ENCODE assay signal across 14 mouse cellular contexts in genomic region chr4:139822214-139823137, GRCm38 (mm10). TPM values are rescaled to one million over a fixed set of nuclear protein-coding genes. Genes with fewer than 3 reads are reported as not detected.
A peak's percentile ranks its signal among the peaks of the same experiment; 100 is the strongest.
DNase-seq lines count a peak whose midpoint lies in the region; ATAC-seq and TF ChIP-seq lines count a peak whose summit lies in the region.
"Had no signal": no experiment of that assay in that cellular context is flagged by ENCODE, and none has a peak within 500 bp of the region (broad histone marks: within the 10 kb centered on the region; RNA-seq: fewer than 3 reads in every experiment).

No protein-coding gene starts in this region.

- H3K4me1 ChIP-seq in hindbrain, embryonic 11.5 days (replicated peaks; ENCODE audit: control insufficient read depth, insufficient read depth, low read length): peaks cover 17% of the 10 kb centered on the region; the same call in 1 of the 2 replicates
- peaks cover 7% of the 10 kb centered on the region; the same call in 1 of the 2 replicates for H3K4me1 ChIP-seq in hindbrain, postnatal 0 days (ENCODE audit: insufficient read depth, low read length)
- peaks cover 5% of the 10 kb centered on the region; the same call in 1 of the 2 replicates for H3K4me1 ChIP-seq in embryonic facial prominence, embryonic 14.5 days (ENCODE audit: control insufficient read depth, insufficient read depth, low read length)
- H3K4me1 ChIP-seq in limb, embryonic 14.5 days (ENCODE audit: control insufficient read depth, insufficient read depth, low read length): peaks cover 3% of the 10 kb centered on the region; the same call in 1 of the 2 replicates
- H3K4me1 ChIP-seq in neural tube, embryonic 12.5 days: peaks cover 88% of the 10 kb centered on the region

- H3K9me3 ChIP-seq in hindbrain, embryonic 11.5 days (ENCODE audit: control insufficient read depth, low read length): no peaks in the 10 kb centered on the region
- no peaks in the 10 kb centered on the region for H3K9me3 ChIP-seq in hindbrain, postnatal 0 days (ENCODE audit: low read length)
- H3K9me3 ChIP-seq in embryonic facial prominence, embryonic 14.5 days (ENCODE audit: control insufficient read depth, low read length): no peaks in the 10 kb centered on the region
- H3K9me3 ChIP-seq in limb, embryonic 14.5 days (ENCODE audit: control insufficient read depth, low read length): no peaks in the 10 kb centered on the region
- no peaks in the 10 kb centered on the region for H3K9me3 ChIP-seq in neural tube, embryonic 12.5 days

- TF ChIP-seq POLR2A in limb, embryonic 14.5 days (IDR thresholded peaks at IDR 0.05; ENCODE audit: borderline replicate concordance, extremely low read depth, insufficient read depth, insufficient read length): no peak

- ATAC-seq in hindbrain, embryonic 11.5 days (ENCODE audit: low FRiP score): no peak
- ATAC-seq in hindbrain, postnatal 0 days: no peak
- ATAC-seq in embryonic facial prominence, embryonic 14.5 days (ENCODE audit: low read depth): no peak
- no peak for ATAC-seq in limb, embryonic 14.5 days (ENCODE audit: low FRiP score, low read depth)
- ATAC-seq in neural tube, embryonic 12.5 days (ENCODE audit: low FRiP score, low read depth): no peak
- ATAC-seq in frontal cortex, adult (ENCODE audit: low TSS enrichment): no peak

- H3K27ac ChIP-seq in hindbrain, embryonic 11.5 days (ENCODE audit: low read depth, low read length): peak overlapping the region; percentile 87
- no peak overlapping the region for H3K27ac ChIP-seq in hindbrain, postnatal 0 days
- H3K27ac ChIP-seq in embryonic facial prominence, embryonic 14.5 days (replicated peaks; ENCODE audit: low read depth, low read length): peak overlapping the region; percentile 29; the same call in 1 of the 2 replicates
- no peak overlapping the region for H3K27ac ChIP-seq in limb, embryonic 14.5 days (replicated peaks; ENCODE audit: low read depth, low read length)
- H3K27ac ChIP-seq in neural tube, embryonic 12.5 days: peak overlapping the region; percentile 53; the same call in 1 of the 2 replicates
- H3K27ac ChIP-seq: macrophage had no signal

- H3K9ac ChIP-seq in hindbrain, embryonic 11.5 days (ENCODE audit: low read depth, low read length): peak overlapping the region; percentile 65
- H3K9ac ChIP-seq in hindbrain, postnatal 0 days (replicated peaks; ENCODE audit: low read length): no peak overlapping the region
- peak overlapping the region; percentile 50; the same call in 1 of the 2 replicates for H3K9ac ChIP-seq in embryonic facial prominence, embryonic 14.5 days (ENCODE audit: low read depth, low read length)
- no peak overlapping the region for H3K9ac ChIP-seq in limb, embryonic 14.5 days (ENCODE audit: low read depth, low read length, severe bottlenecking)
- peak overlapping the region; percentile 63 for H3K9ac ChIP-seq in neural tube, embryonic 12.5 days

- H3K4me2 ChIP-seq in hindbrain, embryonic 11.5 days (replicated peaks; ENCODE audit: low read depth, low read length): peak overlapping the region; percentile 50
- H3K4me2 ChIP-seq in hindbrain, postnatal 0 days (ENCODE audit: low read depth, low read length): no peak overlapping the region
- peak overlapping the region; percentile 53 for H3K4me2 ChIP-seq in embryonic facial prominence, embryonic 14.5 days (ENCODE audit: low read depth, low read length)
- H3K4me2 ChIP-seq in limb, embryonic 14.5 days (replicated peaks; ENCODE audit: low read depth, low read length, severe bottlenecking): no peak overlapping the region
- peak overlapping the region; percentile 67 for H3K4me2 ChIP-seq in neural tube, embryonic 12.5 days (replicated peaks)

- WGBS in hindbrain, embryonic 11.5 days: 1% methylated on average over 28 of the region's 28 CpGs
- 11% methylated on average over 28 of the region's 28 CpGs for WGBS in hindbrain, postnatal 0 days
- 3% methylated on average over 28 of the region's 28 CpGs for WGBS in embryonic facial prominence, embryonic 14.5 days
- WGBS in limb, embryonic 14.5 days: 1% methylated on average over 28 of the region's 28 CpGs
- WGBS in neural tube, embryonic 12.5 days: 2% methylated on average over 28 of the region's 28 CpGs

- no peaks in the 10 kb centered on the region for H3K36me3 ChIP-seq in hindbrain, embryonic 11.5 days (ENCODE audit: control insufficient read depth, insufficient read depth, low read length)
- no peaks in the 10 kb centered on the region for H3K36me3 ChIP-seq in hindbrain, postnatal 0 days (ENCODE audit: insufficient read depth, low read length)
- no peaks in the 10 kb centered on the region for H3K36me3 ChIP-seq in embryonic facial prominence, embryonic 14.5 days (ENCODE audit: control insufficient read depth, insufficient read depth, low read length)
- no peaks in the 10 kb centered on the region for H3K36me3 ChIP-seq in limb, embryonic 14.5 days (ENCODE audit: control insufficient read depth, insufficient read depth, low read length)
- no peaks in the 10 kb centered on the region for H3K36me3 ChIP-seq in neural tube, embryonic 12.5 days

- peak; percentile 58 for DNase-seq in hindbrain, embryonic 11.5 days (ENCODE audit: low spot score)
- no peak for DNase-seq in hindbrain, postnatal 0 days (ENCODE audit: low spot score)
- DNase-seq in embryonic facial prominence, embryonic 14.5 days (ENCODE audit: low spot score): no peak
- no peak for DNase-seq in limb, embryonic 14.5 days (ENCODE audit: low spot score)
- DNase-seq in heart, adult 11 months: no peak
- DNase-seq in ovary, postnatal 36 days (ENCODE audit: low spot score): no peak
- DNase-seq: right cerebral cortex, postnatal 4 days had no signal

- H3K27me3 ChIP-seq in hindbrain, embryonic 11.5 days (ENCODE audit: control insufficient read depth, insufficient read depth, low read length): peaks cover 74% of the 10 kb centered on the region
- H3K27me3 ChIP-seq in hindbrain, postnatal 0 days (ENCODE audit: insufficient read depth, low read length): peaks cover 77% of the 10 kb centered on the region
- H3K27me3 ChIP-seq in embryonic facial prominence, embryonic 14.5 days (replicated peaks; ENCODE audit: control insufficient read depth, insufficient read depth, low read length): peaks cover 98% of the 10 kb centered on the region
- H3K27me3 ChIP-seq in limb, embryonic 14.5 days (ENCODE audit: control insufficient read depth, insufficient read depth, low read length): peaks cover 96% of the 10 kb centered on the region
- peaks cover 88% of the 10 kb centered on the region for H3K27me3 ChIP-seq in neural tube, embryonic 12.5 days (replicated peaks)

- peak overlapping the region; percentile 23 for H3K4me3 ChIP-seq in hindbrain, embryonic 11.5 days (ENCODE audit: low read depth, low read length)
- no peak overlapping the region for H3K4me3 ChIP-seq in hindbrain, postnatal 0 days (ENCODE audit: low read length)
- H3K4me3 ChIP-seq in embryonic facial prominence, embryonic 14.5 days (ENCODE audit: low read depth, low read length): peak overlapping the region; percentile 37
- H3K4me3 ChIP-seq in limb, embryonic 14.5 days (replicated peaks; ENCODE audit: low read length): peak overlapping the region; percentile 29; the same call in 1 of the 2 replicates
- H3K4me3 ChIP-seq in neural tube, embryonic 12.5 days: peak overlapping the region; percentile 37

- TF ChIP-seq CTCF in hindbrain, postnatal 0 days (IDR thresholded peaks at IDR 0.05; ENCODE audit: low read depth): no peak

RNA-seq across cellular contexts. Expression of gene Pax7, which starts 10.9 kb away (rescaled TPM):
- 2.2 and 2.7 TPM in 2 replicates for polyA plus RNA-seq in hindbrain, embryonic 11.5 days (2014; fragmentation: Nextera tagmentation; extraction: Ambion mirVana)
- total RNA-seq in hindbrain, postnatal 0 days (2014; rRNA removed): 2.6 and 3.6 TPM in 2 replicates
- 0.30 and 0.41 TPM in 2 replicates for polyA plus RNA-seq in hindbrain, postnatal 0 days (2015; fragmentation: Nextera tagmentation; extraction: Ambion mirVana)
- 2.6 TPM in 2 replicates for polyA plus RNA-seq in embryonic facial prominence, embryonic 14.5 days (2014; fragmentation: Nextera tagmentation; extraction: Ambion mirVana)
- 4.7 and 7.0 TPM in 2 replicates for polyA plus RNA-seq in limb, embryonic 14.5 days (2012; rRNA removed)
- polyA plus RNA-seq in limb, embryonic 14.5 days (2014; fragmentation: Nextera tagmentation; extraction: Ambion mirVana): 1.0 and 1.9 TPM in 2 replicates
- polyA plus RNA-seq in neural tube, embryonic 12.5 days (2016; fragmentation: Nextera tagmentation; extraction: Ambion mirVana): 2.3 and 2.7 TPM in 2 replicates
- total RNA-seq: adrenal gland, adult 2 months; hematopoietic stem cell, adult 5-6 weeks; layer of hippocampus, postnatal 25 days had no signal
- polyA plus RNA-seq: adrenal gland, adult 2 months; liver, embryonic 16.5 days; macrophage had no signal

Comparison
In these comparisons a context has a peak if more than half of its experiments do, and no peak if none do; other contexts are left out.
1. H3K27ac ChIP-seq: peak in hindbrain, embryonic 11.5 days (single experiment), embryonic facial prominence, embryonic 14.5 days (single experiment) and neural tube, embryonic 12.5 days (single experiment); none in hindbrain, postnatal 0 days (single experiment) and limb, embryonic 14.5 days (single experiment).
2. H3K4me2 ChIP-seq: peak in hindbrain, embryonic 11.5 days (single experiment), embryonic facial prominence, embryonic 14.5 days (single experiment) and neural tube, embryonic 12.5 days (single experiment); none in hindbrain, postnatal 0 days (single experiment) and limb, embryonic 14.5 days (single experiment).
3. H3K9ac ChIP-seq: peak in hindbrain, embryonic 11.5 days (single experiment), embryonic facial prominence, embryonic 14.5 days (single experiment) and neural tube, embryonic 12.5 days (single experiment); none in hindbrain, postnatal 0 days (single experiment) and limb, embryonic 14.5 days (single experiment).